Mouse (Mus musculus): ENCODE measurements around the gene Plk3. TPM values are rescaled to one million over a fixed set of nuclear protein-coding genes. Genes with fewer than 3 reads are reported as not detected.
A peak's percentile ranks its signal among the peaks of the same experiment; 100 is the strongest.

The Plk3 gene
- total RNA-seq, 2 experiments from 2014 or later, result 12.0 to 13.9 TPM

GRCm38 (mm10) chr4:117123546-117124217, 10.1 kb downstream of the Plk3 start:
- intact Hi-C loops (cut with DNase I), result loop anchor here (5.0 to 10.0 kb wide), 2 partner anchors 121 to 299 kb away; partner anchors contain the start of gene Hpdl
- DNase-seq (ENCODE audit: low spot score in 2 of 2), result no peak

GRCm38 (mm10) chr4:117122209-117122608, 11.6 kb downstream of the Plk3 start:
- intact Hi-C loops (cut with DNase I), result loop anchor here (5.0 to 10.0 kb wide), 2 partner anchors 120 to 297 kb away; partner anchors contain the start of gene Hpdl

GRCm38 (mm10) chr4:117120445-117121414, 13.0 kb downstream of the Plk3 start:
- intact Hi-C loops (cut with DNase I), result loop anchor here (5.0 to 10.0 kb wide), 2 partner anchors 118 to 296 kb away; partner anchors contain the start of gene Hpdl
- peak; percentile 95 for DNase-seq (ENCODE audit: low spot score in 2 of 2)

More at GRCm38 (mm10) chr4:117122209-117122608, 11.6 kb downstream of the Plk3 start:
- DNase-seq (ENCODE audit: low spot score in 2 of 2), result no peak

GRCm38 (mm10) chr4:117120052-117120444, 13.7 kb downstream of the Plk3 start:
- intact Hi-C loops (cut with DNase I), result loop anchor here (5.0 to 10.0 kb wide), 2 partner anchors 118 to 295 kb away; partner anchors contain the start of gene Hpdl
- no peak for DNase-seq (ENCODE audit: low spot score in 2 of 2)

- DNase-seq (ENCODE audit: low spot score in 2 of 2), result no peak
- intact Hi-C loops (cut with DNase I), result loop anchor here (5.0 to 10.0 kb wide), 2 partner anchors 117 to 295 kb away; partner anchors contain the start of gene Hpdl
Measured at GRCm38 (mm10) chr4:117119636-117120035, 14.1 kb downstream of the Plk3 start.

GRCm38 (mm10) chr4:117117931-117118330, 15.8 kb downstream of the Plk3 start:
- intact Hi-C loops (cut with DNase I), result no loop called here
- DNase-seq (ENCODE audit: low spot score in 2 of 2), result no peak

- intact Hi-C loops (cut with DNase I), result no loop called here
- DNase-seq (ENCODE audit: low spot score in 2 of 2), result no peak
Measured at GRCm38 (mm10) chr4:117115592-117115991, 18.2 kb downstream of the Plk3 start.

- no peak for DNase-seq (ENCODE audit: low spot score in 2 of 2)
- intact Hi-C loops (cut with DNase I), result no loop called here
Measured at GRCm38 (mm10) chr4:117113237-117113636, 20.5 kb downstream of the Plk3 start.

GRCm38 (mm10) chr4:117110985-117111384, 22.8 kb downstream of the Plk3 start:
- intact Hi-C loops (cut with DNase I), result no loop called here
- DNase-seq (ENCODE audit: low spot score in 2 of 2), result no peak

GRCm38 (mm10) chr4:117110249-117110648, 23.5 kb downstream of the Plk3 start:
- no peak for DNase-seq (ENCODE audit: low spot score in 2 of 2)
- intact Hi-C loops (cut with DNase I), result no loop called here

GRCm38 (mm10) chr4:117109330-117109729, 24.4 kb downstream of the Plk3 start:
- intact Hi-C loops (cut with DNase I), result no loop called here
- no peak for DNase-seq (ENCODE audit: low spot score in 2 of 2)

- intact Hi-C loops (cut with DNase I), result no loop called here
Measured at GRCm38 (mm10) chr4:117108524-117108849, 25.3 kb downstream of the Plk3 start.

GRCm38 (mm10) chr4:117107813-117108523, 25.8 kb downstream of the Plk3 start:
- intact Hi-C loops (cut with DNase I), result no loop called here
- no peak for DNase-seq (ENCODE audit: low spot score in 2 of 2)

More at GRCm38 (mm10) chr4:117108524-117108849, 25.3 kb downstream of the Plk3 start:
- DNase-seq (ENCODE audit: low spot score in 2 of 2), result no peak

- no peak for DNase-seq (ENCODE audit: low spot score in 2 of 2)
Measured at GRCm38 (mm10) chr4:117105127-117105526, 28.6 kb downstream of the Plk3 start.

GRCm38 (mm10) chr4:117104672-117105071, 29.1 kb downstream of the Plk3 start:
- intact Hi-C loops (cut with DNase I), result no loop called here
- no peak for DNase-seq (ENCODE audit: low spot score in 2 of 2)

More at GRCm38 (mm10) chr4:117105127-117105526, 28.6 kb downstream of the Plk3 start:
- intact Hi-C loops (cut with DNase I), result no loop called here

- intact Hi-C loops (cut with DNase I), result no loop called here
- no peak for DNase-seq (ENCODE audit: low spot score in 2 of 2)
Measured at GRCm38 (mm10) chr4:117101218-117101617, 32.5 kb downstream of the Plk3 start.

- intact Hi-C loops (cut with DNase I), result no loop called here
- DNase-seq (ENCODE audit: low spot score in 2 of 2), result no peak
Measured at GRCm38 (mm10) chr4:117100036-117100435, 33.7 kb downstream of the Plk3 start.

- intact Hi-C loops (cut with DNase I), result no loop called here
- no peak for DNase-seq (ENCODE audit: low spot score in 2 of 2)
Measured at GRCm38 (mm10) chr4:117098764-117099036, 35.1 kb downstream of the Plk3 start.

GRCm38 (mm10) chr4:117097969-117098763, 35.6 kb downstream of the Plk3 start:
- intact Hi-C loops (cut with DNase I), result no loop called here
- DNase-seq (ENCODE audit: low spot score in 2 of 2), result no peak

All from left cerebral cortex, postnatal 36 days (tissue).